Mouse (Mus musculus) megakaryocyte, embryonic 14.5 days (primary cell): ENCODE data around the gene Rrp36.

Source experiments
- FLI1 ChIP-seq: IDR thresholded peaks from 2 replicates; pipeline ENCODE4 v1.6.1; 2012; ENCODE audit warnings: low read length, inconsistent platforms, mixed read lengths
- GATA1 ChIP-seq: IDR thresholded peaks from 3 replicates; pipeline ENCODE4 v1.6.1; 2012; ENCODE audit warnings: mixed read lengths, low read length, inconsistent platforms, borderline replicate concordance

DNA sequence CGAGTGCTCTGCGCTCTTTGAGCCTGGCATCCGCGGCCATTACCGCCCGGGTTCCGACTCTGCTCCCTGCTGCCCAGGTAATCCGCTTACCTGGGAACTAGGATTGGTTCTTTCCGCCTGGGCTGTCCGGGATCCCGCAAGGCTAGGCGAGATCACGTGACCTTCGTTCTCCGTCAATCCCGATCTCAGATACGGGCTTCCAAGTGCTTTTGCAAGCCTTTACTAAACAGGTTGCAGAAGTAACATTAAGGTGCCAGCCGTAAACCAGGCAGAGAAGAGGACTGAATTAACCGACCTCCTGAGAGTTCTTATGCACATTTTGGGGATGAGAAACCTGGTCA lies 27.9 kb downstream of the Rrp36 start:
- no peak for TF ChIP-seq GATA1
- no peak for TF ChIP-seq FLI1
